Mouse (Mus musculus) liver, embryonic 12.5 days (tissue): ENCODE data around the gene Cldn18. TPM values are rescaled to one million over a fixed set of nuclear protein-coding genes. Genes with fewer than 3 reads are reported as not detected.

Source experiments
- ATAC-seq: fragments of 200-750 bp; cut with Nextera tagmentation; 2 replicates; pipeline ENCODE4 v1.8.0; 2017; ENCODE audit warnings: moderate number of reproducible peaks, mild to moderate bottlenecking, moderate library complexity
- H3K27ac ChIP-seq: fragments of 300-500 bp; sonication (generic); 2 replicates; pipeline ENCODE4 v1.5.1; 2016; ENCODE audit warnings: mild to moderate bottlenecking
- H3K27me3 ChIP-seq: fragments of 300-500 bp; sonication (generic); replicated peaks from 2 replicates; pipeline ENCODE4 v1.6.1; 2016; ENCODE audit warnings: mild to moderate bottlenecking, moderate library complexity
- H3K36me3 ChIP-seq: fragments of 300-500 bp; sonication (generic); 2 replicates; pipeline ENCODE4 v1.6.1; 2016; ENCODE audit warnings: mild to moderate bottlenecking, moderate library complexity
- H3K4me1 ChIP-seq: fragments of 300-500 bp; sonication (generic); 2 replicates; pipeline ENCODE4 v1.6.1; 2016
- H3K4me2 ChIP-seq: fragments of 300-500 bp; sonication (generic); 2 replicates; pipeline ENCODE4 v1.6.1; 2016; ENCODE audit warnings: mild to moderate bottlenecking, moderate library complexity
- H3K4me3 ChIP-seq: fragments of 300-500 bp; sonication (generic); 2 replicates; pipeline ENCODE4 v1.5.1; 2016; ENCODE audit warnings: mild to moderate bottlenecking, moderate library complexity
- H3K9ac ChIP-seq: fragments of 300-500 bp; sonication (generic); 2 replicates; pipeline ENCODE4 v1.6.1; 2016; ENCODE audit warnings: mild to moderate bottlenecking, moderate library complexity
- H3K9me3 ChIP-seq: fragments of 300-500 bp; sonication (generic); replicated peaks from 2 replicates; pipeline ENCODE4 v1.6.1; 2016; ENCODE audit warnings: mild to moderate bottlenecking, moderate library complexity
- WGBS: fragments of 180-500 bp; shearing (Covaris S2); methylation state at CpG from one replicate; pipeline ENCODE4 v1.1.7; 2016; ENCODE audit not compliant: insufficient replicate concordance; 5-methylcytosine and 5-hydroxymethylcytosine counted together
- polyA plus RNA-seq: library from polyadenylated mRNA; unstranded; fragments of >200 nt; fragmentation: Nextera tagmentation; extraction: Ambion mirVana; gene quantifications from 2 replicates; pipeline ENCODE4 v1.2.1, GENCODE M21; 2016

Gene Cldn18
- polyA plus RNA-seq, 1 experiment from 2014 or later, result not detected

DNA sequence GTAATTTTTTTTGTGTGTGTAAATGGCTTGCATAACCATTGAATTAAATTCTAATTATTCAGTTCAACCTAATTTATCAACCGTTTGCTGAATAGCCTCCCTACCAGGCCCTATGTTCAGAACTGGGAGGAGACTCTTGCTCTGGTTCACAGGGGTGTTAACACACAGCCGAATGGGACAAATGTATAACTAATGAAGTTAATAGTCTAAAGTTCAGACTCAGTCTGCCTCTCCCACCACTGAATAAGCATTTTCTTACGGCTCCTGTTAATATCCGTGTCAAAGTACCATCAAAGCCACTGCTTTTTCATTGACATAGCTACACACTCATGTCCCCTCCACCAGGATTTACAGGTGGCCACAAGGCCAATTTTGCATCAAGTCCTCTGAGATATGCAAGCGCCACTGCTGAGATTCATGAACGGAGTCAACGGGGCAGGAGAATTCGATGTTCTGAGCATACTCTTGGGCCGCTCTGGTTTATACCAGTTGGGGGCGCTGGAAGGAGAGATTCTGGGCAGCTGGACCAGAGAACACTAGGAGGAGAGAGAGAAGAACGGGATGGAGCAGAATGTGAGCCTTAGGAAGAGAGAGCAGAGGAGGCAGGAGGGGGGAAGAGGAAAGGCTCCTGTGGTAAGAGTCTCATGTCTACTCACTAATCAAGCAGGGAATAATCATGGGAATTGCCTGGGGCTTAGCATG is 9.5 kb downstream of the Cldn18 start:
- ATAC-seq, result no peak
- no peaks in the 10 kb centered on the region for H3K36me3 ChIP-seq
- H3K4me2 ChIP-seq, result no peak overlapping the region
- H3K9me3 ChIP-seq, result no peaks in the 10 kb centered on the region
- H3K27me3 ChIP-seq, result no peaks in the 10 kb centered on the region
- no peak overlapping the region for H3K27ac ChIP-seq
- WGBS, result 64% methylated on average over 11 of the region's 11 CpGs
- no peak overlapping the region for H3K9ac ChIP-seq
- H3K4me1 ChIP-seq, result no peaks in the 10 kb centered on the region
- H3K4me3 ChIP-seq, result no peak overlapping the region

DNA sequence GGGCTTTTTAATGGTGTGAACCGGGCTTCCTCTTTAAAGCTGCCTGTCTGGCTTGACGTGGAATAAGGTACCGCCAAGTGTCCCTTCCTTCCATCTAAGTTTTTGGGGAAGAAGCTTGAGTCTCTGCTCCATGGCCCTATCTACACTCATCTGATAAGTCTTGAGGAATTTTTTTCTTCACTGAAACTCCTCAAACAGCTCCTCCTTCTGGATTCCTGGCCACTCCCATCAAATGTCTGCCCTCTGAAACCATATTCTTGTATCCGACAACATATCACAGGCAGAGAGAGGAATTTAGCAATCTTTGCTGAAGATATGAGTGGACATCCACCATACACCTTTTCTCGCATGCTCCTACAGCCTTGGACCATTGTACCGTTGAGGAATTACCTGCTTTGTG is 10.8 kb downstream of the Cldn18 start:
- no peaks in the 10 kb centered on the region for H3K27me3 ChIP-seq
- no peak overlapping the region for H3K9ac ChIP-seq
- 65% methylated on average over 6 of the region's 6 CpGs for WGBS
- no peak overlapping the region for H3K4me3 ChIP-seq
- no peak overlapping the region for H3K4me2 ChIP-seq
- no peak overlapping the region for H3K27ac ChIP-seq
- no peaks in the 10 kb centered on the region for H3K4me1 ChIP-seq
- ATAC-seq, result no peak
- no peaks in the 10 kb centered on the region for H3K36me3 ChIP-seq
- no peaks in the 10 kb centered on the region for H3K9me3 ChIP-seq

DNA sequence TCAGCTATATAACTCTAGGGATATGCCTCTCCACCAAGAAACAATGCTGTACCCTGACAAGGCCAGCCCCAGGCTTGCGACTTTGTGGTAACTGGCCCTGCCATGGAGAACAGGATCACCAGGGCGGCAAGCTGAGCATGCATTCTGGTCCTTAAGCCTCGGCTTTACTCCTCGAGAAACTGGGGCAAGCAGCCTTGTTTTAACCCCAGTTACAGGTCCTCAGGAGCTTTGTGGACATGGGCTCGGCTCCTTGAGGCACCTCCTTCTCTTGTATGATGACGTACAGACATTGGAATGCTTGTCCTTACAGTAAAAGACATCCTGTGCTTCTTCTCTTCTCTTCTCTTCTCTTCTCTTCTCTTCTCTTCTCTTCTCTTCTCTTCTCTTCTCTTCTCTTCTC is 13.4 kb downstream of the Cldn18 start:
- Histone ChIP-seq H3K4me1 (no peaks in the 10 kb centered on the region), H3K4me3 (no peak overlapping the region), H3K27ac (no peak overlapping the region), H3K4me2 (no peak overlapping the region), H3K36me3 (no peaks in the 10 kb centered on the region), H3K27me3 (no peaks in the 10 kb centered on the region), H3K9ac (no peak overlapping the region), H3K9me3 (no peaks in the 10 kb centered on the region)
- 59% methylated on average over 6 of the region's 6 CpGs for WGBS
- no peak for ATAC-seq

DNA sequence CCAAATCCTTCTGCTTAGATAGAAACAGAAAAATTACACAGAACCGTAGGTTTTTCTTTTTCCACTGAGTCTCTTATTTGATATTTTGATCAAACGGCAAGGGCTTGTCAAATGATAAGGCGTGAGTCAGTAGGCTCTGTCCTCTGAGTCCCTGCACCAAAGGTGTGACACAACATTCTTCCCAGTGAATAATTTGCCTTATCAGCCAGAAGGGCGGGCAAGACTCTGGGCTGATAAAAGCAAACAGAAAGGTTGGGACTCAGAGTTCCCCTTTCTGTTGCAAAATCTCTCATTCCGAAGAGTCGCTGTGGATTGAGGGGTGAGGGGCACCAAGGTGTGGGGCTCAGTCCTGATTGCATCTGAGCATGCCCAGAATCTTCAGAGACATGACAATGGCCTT is 14.9 kb downstream of the Cldn18 start:
- H3K4me1 ChIP-seq, result no peaks in the 10 kb centered on the region
- H3K27ac ChIP-seq, result no peak overlapping the region
- no peak overlapping the region for H3K9ac ChIP-seq
- H3K4me3 ChIP-seq, result no peak overlapping the region
- no peaks in the 10 kb centered on the region for H3K36me3 ChIP-seq
- 42% methylated on average over 6 of the region's 6 CpGs for WGBS
- H3K27me3 ChIP-seq, result no peaks in the 10 kb centered on the region
- no peak overlapping the region for H3K4me2 ChIP-seq
- H3K9me3 ChIP-seq, result no peaks in the 10 kb centered on the region
- no peak for ATAC-seq

DNA sequence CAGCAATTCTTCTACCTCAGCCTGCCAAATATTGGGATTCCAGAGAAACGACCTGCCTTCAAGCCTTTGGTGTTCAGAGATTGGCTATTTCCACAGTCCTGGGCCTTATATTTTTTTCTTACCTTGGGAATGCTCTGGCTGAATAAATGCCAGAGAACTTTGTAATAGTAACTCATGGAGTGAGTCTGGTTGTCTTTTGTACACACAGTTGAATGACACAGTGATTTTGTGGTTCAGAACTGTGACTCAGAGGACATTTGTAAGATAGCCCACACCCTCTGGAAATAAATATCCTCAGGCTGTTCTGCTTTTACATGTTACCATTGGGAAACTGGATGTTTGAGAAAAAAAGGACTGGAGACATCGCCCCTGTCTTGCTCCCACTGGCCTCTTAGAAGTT is 15.9 kb downstream of the Cldn18 start:
- ATAC-seq, result no peak
- Histone ChIP-seq H3K4me1 (no peaks in the 10 kb centered on the region), H3K9ac (no peak overlapping the region), H3K36me3 (no peaks in the 10 kb centered on the region), H3K27me3 (no peaks in the 10 kb centered on the region), H3K4me2 (no peak overlapping the region), H3K4me3 (no peak overlapping the region), H3K27ac (no peak overlapping the region), H3K9me3 (no peaks in the 10 kb centered on the region)
- 64% methylated on average over 2 of the region's 2 CpGs for WGBS

DNA sequence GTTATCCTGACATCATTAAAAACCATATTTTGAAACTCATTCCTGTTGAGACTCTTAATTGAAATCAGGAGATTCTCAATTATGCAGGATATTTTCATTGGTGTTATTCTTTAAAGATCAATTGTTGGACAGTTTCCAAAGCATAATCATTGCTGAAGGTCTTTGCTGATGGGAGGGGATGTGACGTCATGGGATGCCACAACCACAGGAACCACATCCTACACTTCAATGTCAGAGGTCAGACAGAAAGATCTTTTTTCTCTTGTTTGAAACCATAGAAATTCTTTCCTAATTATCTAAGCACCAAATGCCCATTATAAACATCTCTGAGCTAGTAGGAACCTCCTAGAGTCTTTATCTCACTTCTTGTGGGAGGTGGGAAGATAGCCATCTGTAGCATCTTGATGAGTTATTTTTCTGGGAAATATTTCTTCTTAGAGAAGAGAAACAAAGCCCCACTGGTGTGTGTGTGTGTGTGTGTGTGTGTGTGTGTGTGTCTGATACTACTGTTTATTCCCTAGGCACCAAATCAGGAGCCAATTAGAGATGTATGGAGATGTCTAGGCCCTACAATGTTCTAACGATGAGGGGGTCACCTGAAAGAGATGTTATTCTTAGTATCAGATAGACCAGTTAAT is 17.2 kb downstream of the Cldn18 start:
- WGBS, result 43% methylated on average over 2 of the region's 2 CpGs
- H3K36me3 ChIP-seq, result no peaks in the 10 kb centered on the region
- H3K27ac ChIP-seq, result no peak overlapping the region
- no peak overlapping the region for H3K4me2 ChIP-seq
- no peaks in the 10 kb centered on the region for H3K4me1 ChIP-seq
- H3K27me3 ChIP-seq, result no peaks in the 10 kb centered on the region
- ATAC-seq, result no peak
- H3K4me3 ChIP-seq, result no peak overlapping the region
- no peaks in the 10 kb centered on the region for H3K9me3 ChIP-seq
- no peak overlapping the region for H3K9ac ChIP-seq

DNA sequence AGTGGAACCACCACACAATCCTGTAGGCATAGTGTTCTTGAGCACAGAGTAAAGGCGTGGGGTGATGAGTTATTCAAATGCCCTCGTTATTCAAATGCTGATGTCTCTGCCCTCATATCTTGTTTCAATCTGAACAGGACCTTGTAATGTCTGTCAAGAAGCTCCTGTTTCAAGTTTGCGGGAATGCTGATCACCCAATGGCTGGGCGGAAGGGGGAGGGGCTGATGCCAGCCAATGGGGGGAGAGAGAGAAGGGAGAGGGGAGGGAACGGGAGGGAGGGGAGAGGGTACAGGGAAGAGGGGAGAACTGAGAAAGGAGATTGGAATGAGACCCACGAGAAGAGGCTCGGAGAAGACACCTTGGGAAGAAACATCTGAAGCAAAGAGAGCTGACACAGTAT is 22.1 kb downstream of the Cldn18 start:
- Histone ChIP-seq H3K27ac (no peak overlapping the region), H3K4me2 (no peak overlapping the region), H3K9ac (no peak overlapping the region), H3K36me3 (no peaks in the 10 kb centered on the region), H3K27me3 (no peaks in the 10 kb centered on the region), H3K4me3 (no peak overlapping the region), H3K4me1 (no peaks in the 10 kb centered on the region), H3K9me3 (no peaks in the 10 kb centered on the region)
- no peak for ATAC-seq
- 44% methylated on average over 7 of the region's 7 CpGs for WGBS

DNA sequence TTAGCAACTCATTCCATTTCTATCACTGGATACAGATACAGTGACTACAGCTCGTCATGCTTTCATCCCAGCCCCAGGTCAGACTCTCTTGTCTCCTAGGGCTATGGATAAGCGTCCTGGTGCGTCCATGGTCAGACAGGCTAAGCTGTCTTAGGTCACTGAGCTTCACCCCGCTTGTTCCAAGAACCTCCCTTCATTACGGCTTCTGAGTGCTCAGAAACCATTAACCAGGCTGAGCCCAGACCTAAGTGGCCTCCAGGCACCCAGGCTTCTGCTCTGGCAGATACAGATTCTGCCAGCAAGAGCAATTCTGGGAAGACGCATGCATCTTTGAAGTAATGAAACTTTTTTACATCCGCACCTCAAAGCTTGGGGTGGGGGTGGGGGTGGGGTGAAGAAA is 26.7 kb downstream of the Cldn18 start:
- Histone ChIP-seq H3K9ac (no peak overlapping the region), H3K9me3 (no peaks in the 10 kb centered on the region), H3K36me3 (no peaks in the 10 kb centered on the region), H3K27me3 (no peaks in the 10 kb centered on the region), H3K4me3 (no peak overlapping the region), H3K4me1 (no peaks in the 10 kb centered on the region), H3K27ac (no peak overlapping the region), H3K4me2 (no peak overlapping the region)
- ATAC-seq, result no peak
- WGBS, result 70% methylated on average over 7 of the region's 7 CpGs

DNA sequence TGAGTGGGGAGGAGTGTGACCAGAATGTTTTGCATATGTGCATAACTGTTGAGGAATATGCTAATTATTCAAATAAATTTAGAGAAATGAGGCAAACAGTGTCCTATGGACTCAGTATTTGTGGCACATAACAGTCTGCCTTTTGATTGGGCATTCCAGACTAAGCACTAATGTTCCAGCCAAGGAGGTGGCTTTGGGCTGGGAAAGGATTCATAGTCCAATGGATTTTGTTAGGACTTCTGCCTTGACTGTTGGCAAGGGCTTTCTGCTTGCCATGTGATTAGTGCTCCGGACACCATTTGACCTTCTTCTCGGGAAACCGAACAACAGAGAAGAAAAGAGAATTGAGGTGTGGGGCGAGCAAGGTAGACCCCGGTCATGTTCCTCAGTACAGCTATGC is 27.3 kb downstream of the Cldn18 start:
- WGBS, result 79% methylated on average over 5 of the region's 5 CpGs
- Histone ChIP-seq H3K36me3 (no peaks in the 10 kb centered on the region), H3K9ac (no peak overlapping the region), H3K27me3 (no peaks in the 10 kb centered on the region), H3K4me1 (no peaks in the 10 kb centered on the region), H3K4me3 (no peak overlapping the region), H3K9me3 (no peaks in the 10 kb centered on the region), H3K4me2 (no peak overlapping the region), H3K27ac (no peak overlapping the region)
- no peak for ATAC-seq

DNA sequence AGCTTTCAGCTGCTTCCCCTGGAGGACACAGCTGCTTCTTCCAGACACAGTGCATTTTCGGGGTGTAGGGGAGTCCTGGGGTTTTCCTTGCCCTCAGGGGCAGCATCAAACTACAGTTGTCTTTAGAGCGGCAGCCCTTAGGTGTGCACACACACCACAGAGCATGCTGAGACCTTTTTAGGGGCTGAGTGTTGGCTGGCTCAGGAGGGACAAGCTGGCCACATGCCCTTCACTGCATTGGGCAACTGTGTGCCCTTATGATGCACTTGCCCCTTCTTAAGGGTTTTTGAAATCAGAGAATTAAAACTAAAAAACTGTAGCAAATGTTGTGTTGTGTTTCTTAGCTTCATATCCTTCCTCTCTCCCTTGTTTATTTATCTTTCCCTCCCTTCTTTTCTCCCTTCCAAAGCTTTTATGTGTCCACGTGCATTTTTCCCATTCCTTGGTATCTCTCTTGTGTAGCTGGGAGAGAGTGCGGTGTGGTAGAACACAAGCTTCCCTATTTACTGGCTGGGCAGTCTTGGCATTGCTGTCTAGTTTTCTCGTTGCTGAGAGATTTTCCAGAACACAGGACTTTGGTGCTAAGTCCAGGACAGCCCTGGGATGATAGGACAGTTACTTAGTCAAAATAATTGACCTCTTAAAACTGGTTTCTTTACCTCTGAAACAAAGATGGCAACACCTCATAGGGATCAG is 31.4 kb downstream of the Cldn18 start:
- WGBS, result 53% methylated on average over 5 of the region's 5 CpGs

DNA sequence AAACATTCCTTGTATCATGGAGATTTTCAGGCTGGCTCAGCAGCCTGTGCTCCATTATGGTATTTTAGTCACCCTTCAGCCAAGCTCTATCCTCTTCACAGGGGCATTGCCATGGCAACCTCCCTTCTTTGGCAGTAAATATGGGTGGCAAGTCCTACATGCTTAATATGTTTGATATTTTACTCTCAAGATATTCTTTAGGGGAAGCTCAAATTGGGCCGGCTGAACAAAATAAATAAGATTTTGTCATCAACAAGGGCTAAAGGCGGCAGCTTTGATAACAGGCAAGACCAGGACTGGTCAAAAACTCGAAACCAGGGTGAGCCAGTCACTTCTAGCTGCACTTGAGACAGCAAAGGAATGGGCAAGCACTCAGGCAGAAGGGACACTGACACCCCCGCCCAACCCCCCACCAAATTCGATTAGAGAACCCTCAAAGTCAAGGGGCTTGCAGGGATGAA is 32.0 kb downstream of the Cldn18 start:
- no peaks in the 10 kb centered on the region for H3K36me3 ChIP-seq
- no peaks in the 10 kb centered on the region for H3K9me3 ChIP-seq
- H3K4me1 ChIP-seq, result no peaks in the 10 kb centered on the region
- no peak for ATAC-seq
- no peak overlapping the region for H3K9ac ChIP-seq
- H3K27ac ChIP-seq, result no peak overlapping the region
- 40% methylated on average over 5 of the region's 5 CpGs for WGBS
- H3K27me3 ChIP-seq, result no peaks in the 10 kb centered on the region
- H3K4me2 ChIP-seq, result no peak overlapping the region
- H3K4me3 ChIP-seq, result no peak overlapping the region

More for the DNA sequence above, 31.4 kb downstream of the Cldn18 start:
- H3K27ac ChIP-seq, result no peak overlapping the region
- H3K4me3 ChIP-seq, result no peak overlapping the region
- H3K27me3 ChIP-seq, result no peaks in the 10 kb centered on the region
- no peak overlapping the region for H3K9ac ChIP-seq
- no peak for ATAC-seq
- H3K9me3 ChIP-seq, result no peaks in the 10 kb centered on the region
- no peak overlapping the region for H3K4me2 ChIP-seq
- H3K4me1 ChIP-seq, result no peaks in the 10 kb centered on the region
- H3K36me3 ChIP-seq, result no peaks in the 10 kb centered on the region

DNA sequence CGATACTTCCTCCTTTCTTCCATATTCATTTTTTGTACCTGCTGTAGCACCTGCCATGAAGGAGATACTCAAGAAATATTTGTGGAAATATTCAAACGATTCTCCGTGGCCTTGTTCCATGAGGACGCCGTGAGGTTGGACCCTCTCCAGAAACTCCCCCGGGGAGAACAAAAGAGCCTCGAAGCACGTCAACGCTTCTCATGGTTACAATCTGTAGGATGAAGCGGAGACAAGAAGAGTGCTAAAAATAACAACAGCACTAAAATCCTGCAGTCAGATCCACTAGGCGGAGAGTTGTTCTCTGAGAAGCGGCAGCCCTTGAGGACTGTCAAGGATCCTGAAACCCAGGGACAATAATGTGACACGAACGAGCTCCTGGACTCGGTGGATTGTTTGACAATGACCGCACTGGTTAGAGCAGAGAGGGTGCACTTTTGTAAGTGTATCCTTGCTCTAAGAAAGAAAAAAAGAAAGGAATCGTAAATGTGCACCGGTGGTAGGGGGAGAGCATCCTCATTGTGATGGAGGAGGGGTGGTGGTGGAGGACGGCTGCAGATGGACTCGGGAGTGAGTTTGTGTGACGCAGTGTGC is 35.0 kb downstream of the Cldn18 start:
- no peaks in the 10 kb centered on the region for H3K36me3 ChIP-seq
- H3K27me3 ChIP-seq, result no peaks in the 10 kb centered on the region
- 81% methylated on average over 21 of the region's 21 CpGs for WGBS
- H3K4me1 ChIP-seq, result no peaks in the 10 kb centered on the region
- H3K4me2 ChIP-seq, result no peak overlapping the region
- H3K9ac ChIP-seq, result no peak overlapping the region
- H3K4me3 ChIP-seq, result no peak overlapping the region
- no peaks in the 10 kb centered on the region for H3K9me3 ChIP-seq
- H3K27ac ChIP-seq, result no peak overlapping the region
- ATAC-seq, result no peak
